Mouse (Mus musculus) adrenal gland, postnatal 36 days (tissue): ENCODE measurements around the gene Speer4c. TPM values are rescaled to one million over a fixed set of nuclear protein-coding genes. Genes with fewer than 3 reads are reported as not detected.

Experiments used
- total RNA-seq, 2 experiments: library from RNA; stranded (reverse); gene quantifications; 2 replicates each; pipeline ENCODE4 v1.2.3; 2021

Speer4c gene
- total RNA-seq, 2 experiments from 2014 or later: not detected

Other genes with a start within 250 kb of the Speer4c start
- not detected for gene Gm21149, start 237.7 kb downstream of the Speer4c start, total RNA-seq
- gene Gm21190, start 185.0 kb downstream of the Speer4c start, total RNA-seq: not detected
- gene Gm21083, start 136.9 kb downstream of the Speer4c start, total RNA-seq: not detected
- gene Speer4d, start 95.2 kb downstream of the Speer4c start, total RNA-seq: not detected
- not detected for gene 4930572O03Rik, start 57.2 kb downstream of the Speer4c start, total RNA-seq
- gene Cacna2d1, start 220.4 kb upstream of the Speer4c start, total RNA-seq: 100 to 1,000 TPM in 1 of 2 experiments, 10 to 100 TPM in 1; 90.2 to 130 TPM